Mouse (Mus musculus) right cerebral cortex, postnatal 10 days (tissue): Measurements from ENCODE around the gene Parva.

ENCODE experiments used
- DNase-seq, 2 experiments: peaks; one replicate each; pipeline ENCODE4 v3.0.0; 2021; ENCODE audit warnings: low spot score in 2 of 2

The Parva gene

DNA sequence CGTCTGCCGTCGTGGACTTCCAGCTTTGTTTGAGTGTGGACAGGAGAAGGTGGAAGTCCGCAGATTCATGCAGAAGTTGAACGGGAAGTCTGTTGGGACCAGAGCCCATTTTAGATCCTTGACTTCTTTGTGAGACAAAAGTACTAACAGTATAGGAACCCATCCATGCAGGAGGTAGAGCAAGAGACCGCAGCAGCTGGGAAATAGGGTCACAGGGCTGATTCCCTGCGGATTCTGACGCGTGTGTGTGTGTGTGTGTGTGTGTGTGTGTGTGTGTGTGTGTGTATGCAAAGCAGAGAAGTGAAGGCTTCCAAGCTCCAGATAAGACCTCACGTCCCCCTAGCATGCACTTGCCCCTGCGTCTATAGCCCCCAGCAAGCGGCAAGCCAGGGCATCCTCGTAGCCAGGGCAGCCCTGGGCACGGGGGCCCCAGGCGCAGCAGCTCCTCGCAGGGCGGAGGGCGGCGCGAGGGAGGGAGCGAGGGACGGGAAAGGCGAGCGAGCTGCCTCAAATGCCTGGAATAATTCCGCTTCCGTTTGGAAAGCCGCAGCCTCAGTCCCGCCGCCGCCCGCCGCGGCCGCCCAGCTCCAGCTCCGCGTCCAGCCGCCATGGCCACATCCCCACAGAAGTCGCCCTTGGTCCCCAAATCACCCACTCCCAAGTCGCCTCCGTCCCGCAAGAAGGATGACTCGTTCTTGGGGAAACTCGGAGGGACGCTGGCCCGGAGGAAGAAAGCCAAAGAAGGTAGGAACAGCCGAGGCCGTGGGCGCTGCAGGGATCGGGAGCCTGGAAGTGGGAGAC is at the start of gene Parva:
TSS of gene Parva (plus strand) at position 149 of the 801 bp plus-strand sequence.
- DNase-seq, result peak; percentile 59 to 65

DNA sequence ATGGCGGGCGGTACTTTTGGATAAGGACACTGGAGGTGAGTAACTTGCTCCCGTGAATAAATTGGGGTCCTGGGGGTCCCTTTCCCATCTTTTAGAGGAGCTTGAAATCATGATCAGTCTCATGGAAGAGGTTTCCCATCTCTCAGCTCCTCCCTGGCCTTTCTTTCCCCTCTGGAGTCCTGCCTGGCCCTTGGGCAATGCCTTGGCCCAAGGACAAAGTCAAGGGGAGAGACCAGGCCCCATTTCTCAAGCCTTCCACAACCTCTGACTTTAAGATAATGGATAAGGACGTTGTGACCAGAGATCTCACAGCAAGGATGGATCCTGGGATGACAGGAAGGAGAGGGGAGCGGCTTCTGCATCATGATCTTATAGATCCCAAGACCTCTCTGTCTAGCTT is 49.2 kb upstream of the Parva start:
- no peak for DNase-seq

DNA sequence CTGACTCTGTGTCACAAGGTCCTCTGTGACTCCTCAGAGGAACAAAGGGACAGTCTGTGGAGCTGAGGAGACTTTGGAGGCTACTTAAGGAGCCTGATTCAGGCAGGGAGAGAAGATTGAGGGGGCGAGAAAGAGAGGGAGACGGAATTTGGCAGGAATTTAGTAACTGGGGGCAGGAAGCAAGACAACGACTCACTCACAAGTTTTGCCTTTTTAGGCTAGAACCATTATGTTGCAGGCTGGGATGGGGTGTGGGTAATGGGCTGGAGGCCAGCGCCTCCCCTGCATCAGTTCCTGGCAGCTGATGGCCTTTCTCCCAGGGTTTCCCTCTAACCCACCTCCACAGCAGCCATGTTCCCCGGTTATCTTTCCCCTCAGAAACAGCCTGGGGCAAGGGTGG is 48.8 kb upstream of the Parva start:
- DNase-seq, result peak; percentile 53 to 58

GRCm38 (mm10) chr7:112386521-112386920 is 40.8 kb upstream of the Parva start:
- DNase-seq, result no peak

GRCm38 (mm10) chr7:112387876-112388275 is 39.4 kb upstream of the Parva start:
- DNase-seq, result no peak

DNA sequence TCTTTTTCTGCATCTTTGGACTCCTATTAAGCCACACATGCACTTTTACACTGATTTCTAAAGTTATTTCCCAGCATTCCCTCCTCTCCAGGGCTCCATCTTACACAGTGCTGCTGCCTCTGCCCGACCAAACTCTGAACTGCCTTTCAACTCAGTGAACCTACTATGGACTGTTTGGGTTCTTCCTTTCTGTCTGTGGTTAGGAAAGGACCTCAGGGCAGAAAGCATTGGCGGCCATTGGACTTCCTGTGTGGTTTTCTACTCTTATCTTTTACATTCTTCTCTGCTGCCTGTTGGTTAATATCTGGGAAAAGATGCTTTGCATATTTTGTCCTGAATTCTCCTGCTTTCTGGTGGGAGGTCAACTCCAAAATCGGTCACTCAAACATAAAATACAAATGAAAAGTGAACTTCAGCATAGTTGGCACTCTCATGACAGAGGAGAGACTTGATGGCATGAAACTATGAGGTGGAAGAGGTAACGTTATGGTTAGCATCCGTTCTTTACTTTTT is 38.9 kb upstream of the Parva start:
- DNase-seq, result no peak

DNA sequence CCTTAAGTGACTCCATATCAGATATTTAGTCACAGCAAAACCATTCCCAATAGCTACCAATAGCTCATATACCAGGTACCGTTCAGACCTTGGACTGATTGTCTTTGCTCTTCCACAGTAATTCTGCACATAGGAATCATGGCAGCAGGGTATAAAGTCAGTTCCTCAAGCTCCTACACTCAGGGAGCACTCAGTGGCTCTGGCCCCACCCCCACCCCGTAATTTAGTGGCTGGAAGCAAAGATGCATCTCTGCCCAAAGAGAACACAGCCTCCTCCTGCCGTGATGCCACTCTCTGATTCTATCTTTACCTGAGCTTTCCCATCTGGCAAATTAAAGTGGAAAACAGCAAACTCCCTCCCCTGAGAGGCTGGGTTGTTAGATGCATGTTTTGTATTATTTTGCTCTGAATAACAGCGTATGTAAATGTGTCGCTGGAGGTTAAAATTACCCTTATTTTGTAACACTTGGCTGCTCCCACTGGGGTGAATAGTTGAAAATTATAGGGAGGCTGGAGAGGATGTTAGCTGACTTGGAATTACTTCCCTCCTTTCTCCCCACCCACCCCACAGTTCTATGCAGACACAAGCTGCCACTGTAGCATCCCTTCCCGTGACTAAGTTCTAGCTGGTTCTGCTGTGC is 37.6 kb upstream of the Parva start:
- no peak for DNase-seq

GRCm38 (mm10) chr7:112390252-112390936 is 36.9 kb upstream of the Parva start:
- DNase-seq, result peak in 1 of 2 experiments; percentile 52

GRCm38 (mm10) chr7:112390937-112391605 is 36.2 kb upstream of the Parva start:
- DNase-seq, result no peak

DNA sequence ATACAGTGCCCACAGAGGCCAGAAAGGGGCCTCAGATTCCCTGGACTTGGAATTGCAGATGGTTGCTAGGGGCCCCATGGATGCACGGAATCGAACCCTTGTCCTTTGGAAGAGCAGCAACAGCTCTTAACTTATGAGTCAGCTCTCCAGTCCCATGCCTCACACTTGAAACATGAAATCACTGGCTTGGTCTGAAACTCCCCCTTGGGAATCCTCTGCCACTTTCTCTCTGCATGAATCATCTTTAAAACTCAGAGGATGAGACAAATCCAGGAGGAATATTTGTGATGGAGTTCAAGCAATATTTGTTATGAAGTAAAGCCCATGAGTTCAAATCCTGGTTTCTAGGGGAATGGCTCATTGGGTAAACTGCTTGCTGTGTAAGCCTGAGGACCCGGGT is 29.5 kb upstream of the Parva start:
- DNase-seq, result no peak

- no peak for DNase-seq
Measured at GRCm38 (mm10) chr7:112399425-112400170, 27.7 kb upstream of the Parva start.

- DNase-seq, result peak; percentile 76 to 83
Measured at GRCm38 (mm10) chr7:112400175-112400574, 27.1 kb upstream of the Parva start.

GRCm38 (mm10) chr7:112405061-112405460 is 22.2 kb upstream of the Parva start:
- DNase-seq, result no peak

DNA sequence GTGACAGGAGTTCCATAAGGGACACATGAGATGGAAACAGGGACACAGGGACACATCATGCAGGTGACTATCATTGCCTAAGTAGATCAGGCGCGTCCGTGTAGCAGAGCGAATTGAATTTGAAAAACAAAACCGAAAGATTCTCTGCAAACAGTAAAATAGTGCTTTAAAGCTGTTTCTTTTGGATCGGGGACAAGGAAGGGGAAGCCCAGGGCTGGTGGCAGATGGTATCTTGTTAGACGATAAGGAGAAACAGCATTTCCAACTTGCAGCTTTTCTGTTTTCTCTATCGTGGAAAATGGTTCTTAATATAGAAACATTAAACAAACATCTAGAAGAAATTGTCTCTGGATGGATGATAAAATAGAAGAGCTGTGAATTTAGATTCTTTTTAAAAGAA is 21.7 kb upstream of the Parva start:
- peak; percentile 60 to 62 for DNase-seq

GRCm38 (mm10) chr7:112407597-112407996 is 19.7 kb upstream of the Parva start:
- DNase-seq, result peak; percentile 52 to 65

- DNase-seq, result no peak
Measured at GRCm38 (mm10) chr7:112409991-112410390, 17.3 kb upstream of the Parva start.

GRCm38 (mm10) chr7:112413286-112413685 is 14.0 kb upstream of the Parva start:
- no peak for DNase-seq

DNA sequence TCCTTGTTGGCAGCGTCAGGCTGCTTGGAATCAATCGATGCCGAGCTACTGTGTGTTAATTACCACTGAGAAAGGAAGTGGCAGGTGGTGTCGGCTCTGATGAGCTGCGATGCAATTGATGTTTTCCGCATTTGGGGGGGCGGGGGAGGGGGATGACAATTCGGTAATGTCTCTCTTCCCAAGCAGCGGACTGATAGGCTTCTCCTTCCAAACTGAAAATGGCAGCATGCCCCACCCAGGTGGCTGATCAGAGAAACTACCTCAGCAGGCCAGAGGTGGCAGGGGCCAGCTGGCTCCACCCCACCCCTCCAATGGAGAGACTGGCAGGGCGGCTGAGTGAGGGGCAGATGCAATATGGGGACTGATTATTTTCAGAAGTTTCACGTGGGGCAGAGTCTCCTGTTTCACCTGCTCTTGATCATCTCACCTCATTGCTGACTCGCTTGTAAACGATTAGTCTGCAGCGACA is 11.2 kb upstream of the Parva start:
- DNase-seq, result no peak

GRCm38 (mm10) chr7:112416730-112417513 is 10.4 kb upstream of the Parva start:
- DNase-seq, result no peak

DNA sequence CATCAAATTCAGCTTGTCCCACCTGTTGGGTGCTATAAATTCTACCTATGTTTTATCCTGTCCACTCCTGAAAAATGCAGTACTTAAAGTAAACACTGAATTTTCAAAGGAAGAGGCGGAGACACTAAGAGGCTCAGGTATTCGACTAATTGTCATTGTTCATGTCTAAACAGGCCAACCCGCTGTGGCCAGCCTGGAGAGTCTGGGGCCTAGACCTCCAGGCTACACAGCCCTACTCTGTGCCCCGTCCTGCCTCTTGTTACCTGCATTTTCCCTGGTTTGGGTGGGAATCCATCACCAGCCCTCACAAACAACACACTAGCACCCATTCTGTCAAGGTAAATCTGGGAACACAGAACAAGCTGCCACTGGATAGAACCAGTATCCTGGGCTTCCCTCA is 9.7 kb upstream of the Parva start:
- DNase-seq, result no peak
